Mouse (Mus musculus): ENCODE measurements at regions not wholly inside any gene's neighbourhood (a gene's known extent, or its start where the extent isn't known, plus 50 kb on each side); places are given as distances from the start of the nearest gene placed in this dataset.

GRCm38 (mm10) chr11:8051499-8051898 is 612.8 kb downstream of the Tns3 start:
- no peak overlapping the region for H3K4me3 ChIP-seq (ENCODE audit: insufficient read depth, low read depth, low read length)
- no peaks in the 10 kb centered on the region for H3K4me1 ChIP-seq (ENCODE audit: control insufficient read depth, insufficient read depth, low read length)
- no peaks in the 10 kb centered on the region for H3K36me3 ChIP-seq (ENCODE audit: control insufficient read depth, insufficient read depth, low read length)
- no peaks in the 10 kb centered on the region for H3K27me3 ChIP-seq (replicated peaks; ENCODE audit: control insufficient read depth, insufficient read depth, low read length)
- DNase-seq: no peak
- H3K27ac ChIP-seq (ENCODE audit: insufficient read depth, low read depth, low read length): no peak overlapping the region
- WGBS: 47% methylated on average over 4 of the region's 4 CpGs
- TF ChIP-seq POLR2A (IDR thresholded peaks at IDR 0.05; ENCODE audit: low read depth, low read length) (no peak), CTCF (conservative IDR thresholded peaks at IDR 0.05; ENCODE audit: insufficient read depth, insufficient read length, low read depth, low read length) (no peak)

- TF ChIP-seq POLR2A (IDR thresholded peaks at IDR 0.05; ENCODE audit: low read depth, low read length) (no peak), CTCF (conservative IDR thresholded peaks at IDR 0.05; ENCODE audit: insufficient read depth, insufficient read length, low read depth, low read length) (0 out of 2 replicates have a peak, but pooled peaks have one; percentile 21)
- 34% methylated on average over 3 of the region's 3 CpGs for WGBS
- peak; percentile 46 for DNase-seq
These were observed 619.2 kb downstream of the Tns3 start for GRCm38 (mm10) chr11:8045086-8045485.

GRCm38 (mm10) chr11:8030119-8030518 is 634.2 kb downstream of the Tns3 start:
- 68% methylated on average over 2 of the region's 2 CpGs for WGBS
- TF ChIP-seq CTCF (conservative IDR thresholded peaks at IDR 0.05; ENCODE audit: insufficient read depth, insufficient read length, low read depth, low read length): no peak
- TF ChIP-seq POLR2A (IDR thresholded peaks at IDR 0.05; ENCODE audit: low read depth, low read length): no peak

More at GRCm38 (mm10) chr11:8045086-8045485, 619.2 kb downstream of the Tns3 start:
- Histone ChIP-seq H3K4me3 (ENCODE audit: insufficient read depth, low read depth, low read length) (no peak overlapping the region), H3K4me1 (ENCODE audit: control insufficient read depth, insufficient read depth, low read length) (no peaks in the 10 kb centered on the region), H3K36me3 (ENCODE audit: control insufficient read depth, insufficient read depth, low read length) (no peaks in the 10 kb centered on the region), H3K27ac (ENCODE audit: insufficient read depth, low read depth, low read length) (no peak overlapping the region), H3K27me3 (replicated peaks; ENCODE audit: control insufficient read depth, insufficient read depth, low read length) (no peaks in the 10 kb centered on the region)

GRCm38 (mm10) chr11:8007801-8008200 is 656.5 kb downstream of the Tns3 start:
- H3K36me3 ChIP-seq (ENCODE audit: control insufficient read depth, insufficient read depth, low read length): no peaks in the 10 kb centered on the region
- 78% methylated on average over 1 of the region's 1 CpGs for WGBS
- DNase-seq: no peak
- no peaks in the 10 kb centered on the region for H3K4me1 ChIP-seq (ENCODE audit: control insufficient read depth, insufficient read depth, low read length)
- no peak overlapping the region for H3K4me3 ChIP-seq (ENCODE audit: insufficient read depth, low read depth, low read length)
- TF ChIP-seq CTCF (conservative IDR thresholded peaks at IDR 0.05; ENCODE audit: insufficient read depth, insufficient read length, low read depth, low read length): no peak
- no peak for TF ChIP-seq POLR2A (IDR thresholded peaks at IDR 0.05; ENCODE audit: low read depth, low read length)
- H3K27me3 ChIP-seq (replicated peaks; ENCODE audit: control insufficient read depth, insufficient read depth, low read length): no peaks in the 10 kb centered on the region
- H3K27ac ChIP-seq (ENCODE audit: insufficient read depth, low read depth, low read length): no peak overlapping the region

More at GRCm38 (mm10) chr11:8030119-8030518, 634.2 kb downstream of the Tns3 start:
- H3K4me1 ChIP-seq (ENCODE audit: control insufficient read depth, insufficient read depth, low read length): no peaks in the 10 kb centered on the region
- H3K27me3 ChIP-seq (replicated peaks; ENCODE audit: control insufficient read depth, insufficient read depth, low read length): no peaks in the 10 kb centered on the region
- no peaks in the 10 kb centered on the region for H3K36me3 ChIP-seq (ENCODE audit: control insufficient read depth, insufficient read depth, low read length)
- no peak for DNase-seq
- no peak overlapping the region for H3K4me3 ChIP-seq (ENCODE audit: insufficient read depth, low read depth, low read length)
- no peak overlapping the region for H3K27ac ChIP-seq (ENCODE audit: insufficient read depth, low read depth, low read length)

GRCm38 (mm10) chr11:7981031-7981430 is 683.3 kb downstream of the Tns3 start:
- Histone ChIP-seq H3K4me1 (ENCODE audit: control insufficient read depth, insufficient read depth, low read length) (no peaks in the 10 kb centered on the region), H3K36me3 (ENCODE audit: control insufficient read depth, insufficient read depth, low read length) (no peaks in the 10 kb centered on the region), H3K4me3 (ENCODE audit: insufficient read depth, low read depth, low read length) (no peak overlapping the region), H3K27me3 (replicated peaks; ENCODE audit: control insufficient read depth, insufficient read depth, low read length) (no peaks in the 10 kb centered on the region), H3K27ac (ENCODE audit: insufficient read depth, low read depth, low read length) (no peak overlapping the region)
- TF ChIP-seq CTCF (conservative IDR thresholded peaks at IDR 0.05; ENCODE audit: insufficient read depth, insufficient read length, low read depth, low read length) (no peak), POLR2A (IDR thresholded peaks at IDR 0.05; ENCODE audit: low read depth, low read length) (no peak)
- no peak for DNase-seq

GRCm38 (mm10) chr11:7975845-7976244 is 688.5 kb downstream of the Tns3 start:
- H3K27ac ChIP-seq (ENCODE audit: insufficient read depth, low read depth, low read length): no peak overlapping the region
- no peaks in the 10 kb centered on the region for H3K36me3 ChIP-seq (ENCODE audit: control insufficient read depth, insufficient read depth, low read length)
- no peak overlapping the region for H3K4me3 ChIP-seq (ENCODE audit: insufficient read depth, low read depth, low read length)
- H3K4me1 ChIP-seq (ENCODE audit: control insufficient read depth, insufficient read depth, low read length): no peaks in the 10 kb centered on the region
- TF ChIP-seq POLR2A (IDR thresholded peaks at IDR 0.05; ENCODE audit: low read depth, low read length): no peak
- TF ChIP-seq CTCF (conservative IDR thresholded peaks at IDR 0.05; ENCODE audit: insufficient read depth, insufficient read length, low read depth, low read length): no peak
- no peaks in the 10 kb centered on the region for H3K27me3 ChIP-seq (replicated peaks; ENCODE audit: control insufficient read depth, insufficient read depth, low read length)
- DNase-seq: peak; percentile 12
- 56% methylated on average over 9 of the region's 9 CpGs for WGBS

- no peak overlapping the region for H3K4me3 ChIP-seq (ENCODE audit: insufficient read depth, low read depth, low read length)
- H3K27me3 ChIP-seq (replicated peaks; ENCODE audit: control insufficient read depth, insufficient read depth, low read length): no peaks in the 10 kb centered on the region
- TF ChIP-seq POLR2A (IDR thresholded peaks at IDR 0.05; ENCODE audit: low read depth, low read length) (no peak), CTCF (conservative IDR thresholded peaks at IDR 0.05; ENCODE audit: insufficient read depth, insufficient read length, low read depth, low read length) (no peak)
- no peak overlapping the region for H3K27ac ChIP-seq (ENCODE audit: insufficient read depth, low read depth, low read length)
- no peaks in the 10 kb centered on the region for H3K4me1 ChIP-seq (ENCODE audit: control insufficient read depth, insufficient read depth, low read length)
- H3K36me3 ChIP-seq (ENCODE audit: control insufficient read depth, insufficient read depth, low read length): no peaks in the 10 kb centered on the region
- DNase-seq: no peak
These were observed 714.4 kb downstream of the Tns3 start for GRCm38 (mm10) chr11:7949931-7950330.
